Mouse (Mus musculus): ENCODE results near the gene Cdc20. TPM values are rescaled to one million over a fixed set of nuclear protein-coding genes. Genes with fewer than 3 reads are reported as not detected.

Gene Cdc20
- polyA plus RNA-seq, 1 experiment: 79.8 TPM

DNA sequence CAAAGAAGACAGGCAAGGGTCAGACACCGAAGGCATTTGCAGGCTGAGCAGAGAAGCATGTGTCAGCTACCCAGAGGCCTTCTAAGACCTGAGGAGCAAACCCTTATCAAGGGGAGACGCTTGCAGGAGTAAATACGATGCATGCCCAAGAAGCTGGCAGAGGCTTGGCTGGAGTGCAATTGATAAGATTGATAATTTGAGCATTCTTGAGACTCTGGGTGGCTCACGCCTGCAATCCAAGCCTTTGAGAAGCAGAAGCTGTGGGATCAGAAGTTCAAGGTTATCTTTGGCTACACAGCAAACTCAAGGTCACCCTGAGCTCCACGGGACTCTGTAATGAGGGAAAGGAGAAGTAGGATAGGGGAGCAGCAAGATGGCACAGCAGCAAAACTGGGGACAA lies 35.2 kb downstream of the Cdc20 start:
- Histone ChIP-seq H3K36me3 (ENCODE audit: control insufficient read depth, insufficient read depth) (peaks cover 24% of the 10 kb centered on the region), H3K4me3 (no peak overlapping the region), H3ac (ENCODE audit: control insufficient read depth, insufficient read length) (no peak overlapping the region), H3K27me3 (ENCODE audit: control insufficient read depth, insufficient read depth, insufficient read length) (no peaks in the 10 kb centered on the region), H3K79me2 (ENCODE audit: control insufficient read depth, insufficient read depth) (peaks cover 3% of the 10 kb centered on the region), H3K4me2 (ENCODE audit: low read depth) (no peak overlapping the region)
- TF ChIP-seq SRF (IDR thresholded peaks at IDR 0.05; ENCODE audit: control insufficient read depth, insufficient read length, low read depth) (no peak), REST (IDR thresholded peaks at IDR 0.05; ENCODE audit: insufficient read depth, insufficient read length) (no peak), POLR2A (IDR thresholded peaks at IDR 0.05; ENCODE audit: insufficient read length, low read depth) (no peak), CEBPB (IDR thresholded peaks at IDR 0.05; ENCODE audit: insufficient read depth, poor library complexity, severe bottlenecking) (no peak)

GRCm38 (mm10) chr4:118401421-118401820 lies 35.7 kb downstream of the Cdc20 start:
- Histone ChIP-seq H3K4me3 (no peak overlapping the region), H3ac (ENCODE audit: control insufficient read depth, insufficient read length) (no peak overlapping the region), H3K79me2 (ENCODE audit: control insufficient read depth, insufficient read depth) (no peaks in the 10 kb centered on the region), H3K27me3 (ENCODE audit: control insufficient read depth, insufficient read depth, insufficient read length) (no peaks in the 10 kb centered on the region), H3K36me3 (ENCODE audit: control insufficient read depth, insufficient read depth) (peaks cover 29% of the 10 kb centered on the region), H3K4me2 (ENCODE audit: low read depth) (no peak overlapping the region)
- TF ChIP-seq USF1 (IDR thresholded peaks at IDR 0.05; ENCODE audit: low read depth) (no peak), SRF (IDR thresholded peaks at IDR 0.05; ENCODE audit: control insufficient read depth, insufficient read length, low read depth) (no peak), TCF12 (IDR thresholded peaks at IDR 0.05; ENCODE audit: insufficient read depth, poor library complexity, severe bottlenecking) (no peak), POLR2AphosphoS2 (IDR thresholded peaks at IDR 0.05; ENCODE audit: insufficient read length, low read depth) (no peak), TCF3 (IDR thresholded peaks at IDR 0.05; ENCODE audit: insufficient read length, low read depth) (no peak), MAX (IDR thresholded peaks at IDR 0.05; ENCODE audit: low read depth) (no peak), MYOD1 (IDR thresholded peaks at IDR 0.05; ENCODE audit: control insufficient read depth in 1 of 3, insufficient read length in 2 of 3, low read depth in 2 of 3) (no peak), POLR2A (IDR thresholded peaks at IDR 0.05; ENCODE audit: insufficient read length, low read depth) (no peak), REST (IDR thresholded peaks at IDR 0.05; ENCODE audit: insufficient read depth, insufficient read length) (no peak), E2F4 (IDR thresholded peaks at IDR 0.05; ENCODE audit: insufficient read depth) (no peak), MYOG (IDR thresholded peaks at IDR 0.05; ENCODE audit: control insufficient read depth in 1 of 3, insufficient read depth in 1 of 3, insufficient read length in 2 of 3, low read depth in 2 of 3) (no peak), CEBPB (IDR thresholded peaks at IDR 0.05; ENCODE audit: insufficient read depth, poor library complexity, severe bottlenecking) (no peak)

- TF ChIP-seq TCF3 (IDR thresholded peaks at IDR 0.05; ENCODE audit: insufficient read length, low read depth) (no peak), REST (IDR thresholded peaks at IDR 0.05; ENCODE audit: insufficient read depth, insufficient read length) (no peak), SRF (IDR thresholded peaks at IDR 0.05; ENCODE audit: control insufficient read depth, insufficient read length, low read depth) (no peak), USF1 (IDR thresholded peaks at IDR 0.05; ENCODE audit: low read depth) (no peak), E2F4 (IDR thresholded peaks at IDR 0.05; ENCODE audit: insufficient read depth) (no peak)
- Histone ChIP-seq H3K4me3 (no peak overlapping the region), H3K36me3 (ENCODE audit: control insufficient read depth, insufficient read depth) (peaks cover 31% of the 10 kb centered on the region), H3K4me2 (ENCODE audit: low read depth) (no peak overlapping the region), H3K27me3 (ENCODE audit: control insufficient read depth, insufficient read depth, insufficient read length) (no peaks in the 10 kb centered on the region), H3K79me2 (ENCODE audit: control insufficient read depth, insufficient read depth) (no peaks in the 10 kb centered on the region), H3ac (ENCODE audit: control insufficient read depth, insufficient read length) (no peak overlapping the region)
Measured at GRCm38 (mm10) chr4:118398400-118398799, 38.8 kb downstream of the Cdc20 start.

- Histone ChIP-seq H3K36me3 (ENCODE audit: control insufficient read depth, insufficient read depth) (peaks cover 34% of the 10 kb centered on the region), H3ac (ENCODE audit: control insufficient read depth, insufficient read length) (no peak overlapping the region), H3K27me3 (ENCODE audit: control insufficient read depth, insufficient read depth, insufficient read length) (no peaks in the 10 kb centered on the region), H3K4me3 (no peak overlapping the region), H3K79me2 (ENCODE audit: control insufficient read depth, insufficient read depth) (no peaks in the 10 kb centered on the region), H3K4me2 (ENCODE audit: low read depth) (no peak overlapping the region)
- no peak for TF ChIP-seq TCF3 (IDR thresholded peaks at IDR 0.05; ENCODE audit: insufficient read length, low read depth)
- no peak for TF ChIP-seq MAX (IDR thresholded peaks at IDR 0.05; ENCODE audit: low read depth)
- TF ChIP-seq POLR2AphosphoS2 (IDR thresholded peaks at IDR 0.05; ENCODE audit: insufficient read length, low read depth): no peak
- no peak for TF ChIP-seq E2F4 (IDR thresholded peaks at IDR 0.05; ENCODE audit: insufficient read depth)
- TF ChIP-seq REST (IDR thresholded peaks at IDR 0.05; ENCODE audit: insufficient read depth, insufficient read length): no peak
- no peak for TF ChIP-seq POLR2A (IDR thresholded peaks at IDR 0.05; ENCODE audit: insufficient read length, low read depth)
- no peak for TF ChIP-seq TCF12 (IDR thresholded peaks at IDR 0.05; ENCODE audit: insufficient read depth, poor library complexity, severe bottlenecking)
- TF ChIP-seq CEBPB (IDR thresholded peaks at IDR 0.05; ENCODE audit: insufficient read depth, poor library complexity, severe bottlenecking): no peak
- TF ChIP-seq MYOG (IDR thresholded peaks at IDR 0.05; ENCODE audit: control insufficient read depth in 1 of 3, insufficient read depth in 1 of 3, insufficient read length in 2 of 3, low read depth in 2 of 3): no peak
- TF ChIP-seq SRF (IDR thresholded peaks at IDR 0.05; ENCODE audit: control insufficient read depth, insufficient read length, low read depth): no peak
- TF ChIP-seq MYOD1 (IDR thresholded peaks at IDR 0.05; ENCODE audit: control insufficient read depth in 1 of 3, insufficient read length in 2 of 3, low read depth in 2 of 3): no peak
- TF ChIP-seq USF1 (IDR thresholded peaks at IDR 0.05; ENCODE audit: low read depth): no peak
Measured at GRCm38 (mm10) chr4:118396433-118396832, 40.7 kb downstream of the Cdc20 start.

GRCm38 (mm10) chr4:118395289-118395688 lies 41.9 kb downstream of the Cdc20 start:
- H3ac ChIP-seq (ENCODE audit: control insufficient read depth, insufficient read length): no peak overlapping the region
- no peak overlapping the region for H3K4me2 ChIP-seq (ENCODE audit: low read depth)
- peaks cover 29% of the 10 kb centered on the region for H3K36me3 ChIP-seq (ENCODE audit: control insufficient read depth, insufficient read depth)
- no peaks in the 10 kb centered on the region for H3K27me3 ChIP-seq (ENCODE audit: control insufficient read depth, insufficient read depth, insufficient read length)
- TF ChIP-seq TCF12 (IDR thresholded peaks at IDR 0.05; ENCODE audit: insufficient read depth, poor library complexity, severe bottlenecking) (no peak), TCF3 (IDR thresholded peaks at IDR 0.05; ENCODE audit: insufficient read length, low read depth) (no peak), SRF (IDR thresholded peaks at IDR 0.05; ENCODE audit: control insufficient read depth, insufficient read length, low read depth) (no peak), MYOG (IDR thresholded peaks at IDR 0.05; ENCODE audit: control insufficient read depth in 1 of 3, insufficient read depth in 1 of 3, insufficient read length in 2 of 3, low read depth in 2 of 3) (no peak), E2F4 (IDR thresholded peaks at IDR 0.05; ENCODE audit: insufficient read depth) (no peak), REST (IDR thresholded peaks at IDR 0.05; ENCODE audit: insufficient read depth, insufficient read length) (no peak), MAX (IDR thresholded peaks at IDR 0.05; ENCODE audit: low read depth) (no peak), MYOD1 (IDR thresholded peaks at IDR 0.05; ENCODE audit: control insufficient read depth in 1 of 3, insufficient read length in 2 of 3, low read depth in 2 of 3) (no peak), USF1 (IDR thresholded peaks at IDR 0.05; ENCODE audit: low read depth) (no peak), CEBPB (IDR thresholded peaks at IDR 0.05; ENCODE audit: insufficient read depth, poor library complexity, severe bottlenecking) (no peak), POLR2A (IDR thresholded peaks at IDR 0.05; ENCODE audit: insufficient read length, low read depth) (no peak), POLR2AphosphoS2 (IDR thresholded peaks at IDR 0.05; ENCODE audit: insufficient read length, low read depth) (no peak)
- no peak overlapping the region for H3K4me3 ChIP-seq
- H3K79me2 ChIP-seq (ENCODE audit: control insufficient read depth, insufficient read depth): no peaks in the 10 kb centered on the region
